Mouse (Mus musculus) MEL (cell line): ENCODE results near the gene Gstcd. TPM values are rescaled to one million over a fixed set of nuclear protein-coding genes. Genes with fewer than 3 reads are reported as not detected.

Experiments used
- DNase-seq: peaks from one replicate; pipeline ENCODE4 v3.0.0; 2011; ENCODE audit warnings: low read depth, low spot score
- H3K27ac ChIP-seq: 2 replicates; pipeline ENCODE4 v1.5.1; 2012; ENCODE audit warnings: low read depth, mild to moderate bottlenecking, control low read depth, low read length, moderate library complexity; ENCODE audit not compliant: control insufficient read depth
- H3K27me3 ChIP-seq, 2 experiments: fragments of 150-350 bp in 1 of 2; sonication (generic) in 1 of 2; 2 replicates each; pipeline ENCODE4 v1.6.1; 2012; ENCODE audit warnings: low read length in 2 of 2, mild to moderate bottlenecking in 2 of 2, improper control_type of control experiment in 1 of 2, moderate library complexity in 1 of 2; ENCODE audit not compliant: insufficient read depth in 2 of 2, control insufficient read depth in 1 of 2
- H3K36me3 ChIP-seq, 2 experiments: 2 replicates each; pipeline ENCODE4 v1.6.1; 2012 to 2014; ENCODE audit warnings: low read length in 2 of 2, improper control_type of control experiment in 1 of 2, inconsistent platforms in 1 of 2, mild to moderate bottlenecking in 1 of 2; ENCODE audit not compliant: insufficient read depth in 2 of 2, control insufficient read depth in 1 of 2
- H3K4me1 ChIP-seq, 2 experiments: fragments of 150-350 bp in 1 of 2; sonication (generic) in 1 of 2; 2 replicates each; pipeline ENCODE4 v1.6.1; 2012; ENCODE audit warnings: low read length in 2 of 2, improper control_type of control experiment in 1 of 2, mild to moderate bottlenecking in 1 of 2; ENCODE audit not compliant: insufficient read depth in 2 of 2, control insufficient read depth in 1 of 2
- H3K4me3 ChIP-seq, 2 experiments: fragments of 150-350 bp in 1 of 2; sonication (generic) in 1 of 2; 2 replicates each; pipeline ENCODE4 v1.5.1; 2012; ENCODE audit warnings: low read depth in 2 of 2, low read length in 2 of 2, mild to moderate bottlenecking in 2 of 2, moderate library complexity in 2 of 2, control low read depth in 1 of 2, improper control_type of control experiment in 1 of 2; ENCODE audit not compliant: control insufficient read depth in 1 of 2, insufficient read depth in 1 of 2
- H3K79me2 ChIP-seq: 2 replicates; pipeline ENCODE4 v1.6.1; 2012; ENCODE audit warnings: mild to moderate bottlenecking, low read length, moderate library complexity; ENCODE audit not compliant: control insufficient read depth, poor library complexity, insufficient read depth
- H3K9ac ChIP-seq: 2 replicates; pipeline ENCODE4 v1.6.1; 2012; ENCODE audit warnings: low read depth, mild to moderate bottlenecking, control low read depth, low read length, moderate library complexity; ENCODE audit not compliant: control insufficient read depth, poor library complexity, severe bottlenecking
- H3K9me3 ChIP-seq: fragments of 150-350 bp; sonication (generic); replicated peaks from 2 replicates; pipeline ENCODE4 v1.6.1; 2012; ENCODE audit warnings: mild to moderate bottlenecking, low read length, improper control_type of control experiment, moderate library complexity; ENCODE audit not compliant: insufficient read depth
- CHD2 ChIP-seq: IDR thresholded peaks from 2 replicates; pipeline ENCODE4 v1.6.1; 2011; ENCODE audit warnings: low read length, improper control_type of control experiment
- ELF1 ChIP-seq: IDR thresholded peaks from 2 replicates; pipeline ENCODE4 v1.6.1; 2014; ENCODE audit warnings: low read depth, mild to moderate bottlenecking, inconsistent platforms, low read length, improper control_type of control experiment, moderate library complexity
- ETS1 ChIP-seq: IDR thresholded peaks from 2 replicates; pipeline ENCODE4 v1.6.1; 2012; ENCODE audit warnings: low read depth, mild to moderate bottlenecking, inconsistent platforms, low read length, improper control_type of control experiment, moderate library complexity
- GABPA ChIP-seq: IDR thresholded peaks from 2 replicates; pipeline ENCODE4 v1.6.1; 2012; ENCODE audit warnings: low read depth, mild to moderate bottlenecking, inconsistent platforms, low read length, improper control_type of control experiment, moderate library complexity
- GATA1 ChIP-seq: IDR thresholded peaks from 2 replicates; pipeline ENCODE4 v1.6.1; 2011; ENCODE audit warnings: low read depth, low read length, improper control_type of control experiment
- HCFC1 ChIP-seq: IDR thresholded peaks from 2 replicates; pipeline ENCODE4 v1.6.1; 2012; ENCODE audit warnings: low read depth, mild to moderate bottlenecking, inconsistent platforms, low read length, improper control_type of control experiment, moderate library complexity
- MEF2A ChIP-seq: IDR thresholded peaks from 2 replicates; pipeline ENCODE4 v1.6.1; 2014; ENCODE audit warnings: low read depth, mild to moderate bottlenecking, inconsistent platforms, low read length, improper control_type of control experiment; ENCODE audit not compliant: poor library complexity, insufficient replicate concordance, severe bottlenecking; ENCODE audit errors: extremely low read depth
- MYC ChIP-seq: IDR thresholded peaks from 2 replicates; pipeline ENCODE4 v1.6.1; 2011; ENCODE audit warnings: low read depth, mild to moderate bottlenecking, low read length, improper control_type of control experiment, moderate library complexity
- POLR2AphosphoS5 ChIP-seq: IDR thresholded peaks from 2 replicates; pipeline ENCODE4 v1.6.1; 2012; ENCODE audit warnings: low read depth, borderline replicate concordance, mild to moderate bottlenecking, inconsistent platforms, low read length, moderate library complexity, mixed read lengths
- RAD21 ChIP-seq: IDR thresholded peaks from 2 replicates; pipeline ENCODE4 v1.6.1; 2011; ENCODE audit warnings: mild to moderate bottlenecking, low read depth, low read length, improper control_type of control experiment
- RCOR1 ChIP-seq: IDR thresholded peaks from 2 replicates; pipeline ENCODE4 v1.6.1; 2012; ENCODE audit warnings: low read depth, mild to moderate bottlenecking, inconsistent platforms, low read length, improper control_type of control experiment
- TBP ChIP-seq: IDR thresholded peaks from 2 replicates; pipeline ENCODE4 v1.8.0; 2011; ENCODE audit warnings: low read depth, low read length, improper control_type of control experiment
- ZC3H11A ChIP-seq: IDR thresholded peaks from 2 replicates; pipeline ENCODE4 v1.6.1; 2012; ENCODE audit warnings: low read depth, mild to moderate bottlenecking, inconsistent platforms, low read length, improper control_type of control experiment
- ZKSCAN1 ChIP-seq: IDR thresholded peaks from 2 replicates; pipeline ENCODE4 v1.6.1; 2012; ENCODE audit warnings: low read depth, mild to moderate bottlenecking, inconsistent platforms, low read length, improper control_type of control experiment, moderate library complexity
- ZMIZ1 ChIP-seq: IDR thresholded peaks from 2 replicates; pipeline ENCODE4 v1.6.1; 2012; ENCODE audit warnings: low read depth, mild to moderate bottlenecking, inconsistent platforms, low read length, improper control_type of control experiment, moderate library complexity
- polyA plus RNA-seq, 2 experiments: library from polyadenylated mRNA; stranded (reverse) in 1 of 2; unstranded in 1 of 2; fragments of >175 nt in 1 of 2; fragments of >200 nt in 1 of 2; gene quantifications; 2 replicates each; pipeline versions ENCODE4 v1.2.1 to v1.2.4; 2012; ENCODE audit warnings: low replicate concordance in 2 of 2, low read depth in 1 of 2; ENCODE audit not compliant: insufficient read length in 2 of 2, insufficient read depth in 1 of 2, missing spikeins in 1 of 2
- total RNA-seq: library from RNA; depleted of rRNA; stranded (reverse); fragments of 300-350 nt; gene quantifications from 2 replicates; pipeline ENCODE4 v1.2.3, GENCODE M21; 2012; rRNA removed

Gstcd gene
- total and polyA plus RNA-seq, 3 experiments, result 15.5 to 19.2 TPM; not detected in 1

- Histone ChIP-seq H3K4me1 (no peaks in the 10 kb centered on the region), H3K27ac (no peak overlapping the region), H3K79me2 (no peaks in the 10 kb centered on the region), H3K36me3 (no peaks in the 10 kb centered on the region), H3K9me3 (no peaks in the 10 kb centered on the region), H3K27me3 (no peaks in the 10 kb centered on the region), H3K9ac (no peak overlapping the region), H3K4me3 (no peak overlapping the region)
- DNase-seq, result no peak
- TF ChIP-seq TBP, result no peak
- TF ChIP-seq HCFC1, result no peak
- no peak for TF ChIP-seq GABPA
- TF ChIP-seq GATA1, result no peak
- no peak for TF ChIP-seq CHD2
- no peak for TF ChIP-seq RAD21
- TF ChIP-seq ZC3H11A, result no peak
- TF ChIP-seq ELF1, result no peak
- TF ChIP-seq ZKSCAN1, result no peak
- no peak for TF ChIP-seq RCOR1
- TF ChIP-seq ETS1, result no peak
- TF ChIP-seq POLR2AphosphoS5, result no peak
Observed at GRCm38 (mm10) chr3:132939006-132939405, 152.8 kb downstream of the Gstcd start.

DNA sequence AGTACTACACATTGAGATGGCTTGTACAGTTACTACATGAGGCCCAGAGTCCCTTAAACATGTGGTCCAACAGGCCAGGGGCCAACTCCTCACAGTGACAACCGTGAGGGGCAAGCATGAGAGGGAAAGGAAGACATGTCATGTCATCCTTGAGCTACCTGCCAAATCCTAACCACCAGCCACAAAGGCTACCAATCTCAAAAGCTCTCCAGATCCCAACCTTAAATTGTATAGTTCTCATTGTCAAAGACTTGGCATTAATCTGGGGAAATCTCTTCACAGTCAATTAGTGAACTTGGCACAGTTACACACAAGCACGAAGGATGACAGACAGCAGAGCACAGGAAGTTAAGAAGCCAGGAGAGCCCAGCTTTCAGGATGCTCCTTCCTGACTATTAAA lies 157.2 kb downstream of the Gstcd start:
- no peaks in the 10 kb centered on the region for H3K9me3 ChIP-seq

More for the DNA sequence above, 157.2 kb downstream of the Gstcd start:
- Histone ChIP-seq H3K9ac (no peak overlapping the region), H3K4me1 (no peaks in the 10 kb centered on the region), H3K27ac (no peak overlapping the region), H3K4me3 (no peak overlapping the region), H3K27me3 (peaks cover 0 to 3% of the 10 kb centered on the region in 2 experiments; a peak in 3 of 4 replicates), H3K36me3 (no peaks in the 10 kb centered on the region), H3K79me2 (no peaks in the 10 kb centered on the region)
- DNase-seq, result no peak
- TF ChIP-seq ELF1 (no peak), ZMIZ1 (no peak), RCOR1 (no peak), MEF2A (no peak), CHD2 (no peak), MYC (no peak)

Other genes with a start within 250 kb of the Gstcd start
- 0.10 TPM in 1 of 2 replicates, not detected in the other for gene Npnt, start 141.7 kb downstream of the Gstcd start, total RNA-seq
- under 1 TPM in 1 of 2 experiments, not detected in 1; 0.06 TPM for gene Npnt, start 141.7 kb downstream of the Gstcd start, polyA plus RNA-seq
- 11.0 and 13.8 TPM in 2 replicates for gene Ints12, start 193 bp downstream of the Gstcd start, total RNA-seq
- 10 to 100 TPM in 1 of 2 experiments, not detected in 1; 15.2 TPM for gene Ints12, start 193 bp downstream of the Gstcd start, polyA plus RNA-seq
- not detected in 2 replicates for gene Arhgef38, start 142.9 kb upstream of the Gstcd start, total RNA-seq
- gene Arhgef38, start 142.9 kb upstream of the Gstcd start, polyA plus RNA-seq, result not detected
- gene Ppa2, start 218.1 kb upstream of the Gstcd start, total RNA-seq, result 34.7 and 36.3 TPM in 2 replicates
- 10 to 100 TPM in 1 of 2 experiments, not detected in 1; 33.6 TPM for gene Ppa2, start 218.1 kb upstream of the Gstcd start, polyA plus RNA-seq